Mouse (Mus musculus) midbrain, embryonic 12.5 days (tissue): ENCODE measurements at regions not wholly inside any gene's neighbourhood (a gene's known extent, or its start where the extent isn't known, plus 50 kb on each side); places are given as distances from the start of the nearest gene placed in this dataset.

ENCODE experiments used
- ATAC-seq: fragments of 200-750 bp; cut with Nextera tagmentation; 2 replicates; pipeline ENCODE4 v1.8.0; 2017; ENCODE audit warnings: low read depth, moderate TSS enrichment, moderate library complexity; ENCODE audit not compliant: low FRiP score
- H3K27ac ChIP-seq: fragments of 300-500 bp; sonication (generic); replicated peaks from 2 replicates; pipeline ENCODE4 v1.5.1; 2016; ENCODE audit warnings: mild to moderate bottlenecking
- H3K27me3 ChIP-seq: fragments of 300-500 bp; sonication (generic); 2 replicates; pipeline ENCODE4 v1.6.1; 2016; ENCODE audit warnings: mild to moderate bottlenecking
- H3K36me3 ChIP-seq: fragments of 300-500 bp; sonication (generic); 2 replicates; pipeline ENCODE4 v1.6.1; 2016
- H3K4me1 ChIP-seq: fragments of 300-500 bp; sonication (generic); 2 replicates; pipeline ENCODE4 v1.6.1; 2016
- H3K4me2 ChIP-seq: fragments of 300-500 bp; sonication (generic); replicated peaks from 2 replicates; pipeline ENCODE4 v1.6.1; 2016; ENCODE audit warnings: mild to moderate bottlenecking, moderate library complexity
- H3K4me3 ChIP-seq: fragments of 300-500 bp; sonication (generic); 2 replicates; pipeline ENCODE4 v1.5.1; 2016; ENCODE audit warnings: mild to moderate bottlenecking
- H3K9ac ChIP-seq: fragments of 300-500 bp; sonication (generic); replicated peaks from 2 replicates; pipeline ENCODE4 v1.6.1; 2016; ENCODE audit warnings: mild to moderate bottlenecking, moderate library complexity
- H3K9me3 ChIP-seq: fragments of 300-500 bp; sonication (generic); 2 replicates; pipeline ENCODE4 v1.6.1; 2016; ENCODE audit warnings: mild to moderate bottlenecking
- WGBS: fragments of 180-500 bp; shearing (Covaris S2); methylation state at CpG from one replicate; pipeline ENCODE4 v1.1.7; 2016; 5-methylcytosine and 5-hydroxymethylcytosine counted together

DNA sequence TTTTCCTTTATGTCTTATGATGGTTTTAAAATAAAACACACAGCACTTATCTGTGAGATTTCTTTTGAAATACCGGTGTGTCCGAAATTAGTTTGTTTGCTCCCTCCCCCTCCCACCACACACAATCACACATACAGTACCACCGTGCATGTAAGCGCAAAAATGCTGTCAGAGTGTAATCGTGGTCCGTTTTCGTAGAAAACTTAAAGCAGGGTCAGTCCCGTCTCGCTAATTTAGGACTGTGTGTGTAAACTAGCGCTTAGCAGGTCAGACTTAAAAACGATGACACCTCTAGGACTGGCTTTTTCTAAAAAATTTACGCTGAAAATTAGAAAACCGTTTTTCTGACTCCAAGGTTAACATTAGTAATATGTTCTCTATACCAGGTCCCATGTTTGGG, 263.5 kb downstream of the Zfp704 start:
- WGBS: under 1% methylated on average over 13 of the region's 13 CpGs
- H3K4me1 ChIP-seq: peaks cover 29% of the 10 kb centered on the region
- ATAC-seq: no peak; the same call in 1 of the 2 replicates
- H3K27ac ChIP-seq: no peak overlapping the region
- H3K4me3 ChIP-seq: peak overlapping the region; percentile 53
- peaks cover 31% of the 10 kb centered on the region for H3K27me3 ChIP-seq
- no peaks in the 10 kb centered on the region for H3K9me3 ChIP-seq
- H3K36me3 ChIP-seq: no peaks in the 10 kb centered on the region
- peak overlapping the region; percentile 94 for H3K4me2 ChIP-seq
- peak overlapping the region; percentile 62; the same call in 1 of the 2 replicates for H3K9ac ChIP-seq

DNA sequence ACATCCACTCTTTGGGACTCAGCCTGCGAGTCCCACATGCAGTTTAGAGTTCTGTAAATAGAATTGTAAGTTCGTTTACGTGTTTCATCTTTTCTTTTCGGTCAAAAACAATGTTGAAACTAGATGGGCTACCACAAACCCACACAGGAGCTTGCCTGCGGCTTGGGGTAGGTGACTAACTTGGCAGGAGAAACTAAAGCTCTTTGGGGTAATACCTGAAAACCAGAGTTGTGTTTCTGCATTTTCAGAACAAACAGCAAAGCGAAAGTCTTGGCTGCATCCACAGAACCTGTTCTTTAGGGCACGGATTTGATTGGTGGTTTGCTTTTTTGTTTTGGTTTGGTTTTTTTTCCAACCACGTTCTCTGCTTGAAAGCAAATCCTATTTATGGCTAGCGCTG, 264.0 kb downstream of the Zfp704 start:
- peaks cover 31% of the 10 kb centered on the region for H3K27me3 ChIP-seq
- ATAC-seq: no peak
- no peaks in the 10 kb centered on the region for H3K9me3 ChIP-seq
- peak overlapping the region; percentile 94; the same call in 1 of the 2 replicates for H3K4me2 ChIP-seq
- H3K27ac ChIP-seq: no peak overlapping the region
- WGBS: 12% methylated on average over 9 of the region's 9 CpGs
- peaks cover 33% of the 10 kb centered on the region for H3K4me1 ChIP-seq
- no peaks in the 10 kb centered on the region for H3K36me3 ChIP-seq
- no peak overlapping the region for H3K9ac ChIP-seq
- H3K4me3 ChIP-seq: peak overlapping the region; percentile 10; the same call in 1 of the 2 replicates

DNA sequence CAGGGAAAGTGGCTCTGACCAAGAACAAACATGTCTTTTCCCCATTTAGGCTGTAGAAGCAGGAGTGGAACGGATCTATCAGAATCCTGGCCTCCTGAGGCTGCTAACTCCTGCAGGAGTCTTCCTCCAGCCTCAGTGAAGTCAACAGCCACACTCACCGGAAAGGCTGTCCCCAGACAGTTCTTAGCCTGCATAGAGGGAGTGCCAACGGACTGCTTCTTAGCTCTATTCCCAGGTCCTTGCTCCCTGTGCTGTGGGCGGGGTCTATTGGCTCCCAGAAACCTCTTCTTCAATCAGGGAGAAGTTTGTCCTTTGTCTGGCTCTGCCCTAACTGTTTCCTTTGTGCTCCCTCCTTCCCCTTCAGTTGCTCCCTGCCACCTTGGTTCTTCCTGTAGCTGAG, 266.3 kb downstream of the Zfp704 start:
- no peaks in the 10 kb centered on the region for H3K36me3 ChIP-seq
- no peaks in the 10 kb centered on the region for H3K9me3 ChIP-seq
- ATAC-seq: no peak
- H3K4me1 ChIP-seq: peaks cover 37% of the 10 kb centered on the region
- 3% methylated on average over 4 of the region's 4 CpGs for WGBS
- no peak overlapping the region for H3K9ac ChIP-seq
- no peak overlapping the region for H3K4me3 ChIP-seq
- H3K4me2 ChIP-seq: no peak overlapping the region
- H3K27ac ChIP-seq: no peak overlapping the region
- peaks cover 28% of the 10 kb centered on the region for H3K27me3 ChIP-seq

DNA sequence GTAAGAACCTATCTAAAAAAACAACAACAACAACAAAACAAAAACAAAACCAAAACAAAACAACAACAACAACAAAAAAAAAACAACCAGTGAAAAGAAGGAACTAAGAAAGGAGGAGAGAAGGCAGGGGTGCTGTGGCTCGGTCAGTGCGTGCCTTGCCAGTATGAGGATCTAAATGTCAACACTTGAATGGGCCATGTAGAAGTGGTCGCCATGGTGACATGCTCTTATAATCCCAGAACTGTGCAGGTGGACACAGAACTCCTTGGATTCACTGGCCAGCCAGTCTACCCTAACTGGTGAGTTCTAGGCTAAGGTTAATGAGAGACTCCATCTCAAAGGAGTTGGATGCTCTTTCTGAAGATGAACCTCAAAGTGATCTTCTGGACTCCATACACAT, 267.7 kb downstream of the Zfp704 start:
- no peak overlapping the region for H3K27ac ChIP-seq
- no peaks in the 10 kb centered on the region for H3K9me3 ChIP-seq
- ATAC-seq: no peak
- H3K9ac ChIP-seq: no peak overlapping the region
- H3K27me3 ChIP-seq: peaks cover 23% of the 10 kb centered on the region
- no peaks in the 10 kb centered on the region for H3K36me3 ChIP-seq
- WGBS: 84% methylated on average over 3 of the region's 3 CpGs
- H3K4me1 ChIP-seq: peaks cover 29% of the 10 kb centered on the region
- H3K4me2 ChIP-seq: no peak overlapping the region
- no peak overlapping the region for H3K4me3 ChIP-seq

DNA sequence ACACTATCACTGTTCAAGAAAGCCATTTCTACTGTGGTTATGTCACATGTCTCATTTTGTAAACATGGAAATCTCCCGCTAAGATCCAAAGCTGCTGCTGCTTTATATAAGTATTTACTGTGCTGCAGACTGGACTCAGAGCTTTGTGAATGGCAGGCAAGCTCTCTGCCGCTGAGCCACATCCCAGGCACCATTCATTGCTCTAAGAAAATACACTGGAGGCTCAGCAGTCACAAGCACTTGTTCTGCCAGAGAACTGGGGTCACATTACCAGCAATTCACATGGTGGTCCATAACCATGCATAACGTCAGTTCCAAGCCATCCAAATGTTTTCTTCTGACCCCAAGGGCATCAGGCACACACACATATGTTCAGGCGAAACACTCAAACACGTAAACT, 268.2 kb downstream of the Zfp704 start:
- no peak overlapping the region for H3K4me3 ChIP-seq
- ATAC-seq: no peak
- peaks cover 29% of the 10 kb centered on the region for H3K4me1 ChIP-seq
- 46% methylated on average over 5 of the region's 5 CpGs for WGBS
- no peaks in the 10 kb centered on the region for H3K36me3 ChIP-seq
- no peak overlapping the region for H3K9ac ChIP-seq
- no peak overlapping the region for H3K27ac ChIP-seq
- peaks cover 23% of the 10 kb centered on the region for H3K27me3 ChIP-seq
- no peaks in the 10 kb centered on the region for H3K9me3 ChIP-seq
- no peak overlapping the region for H3K4me2 ChIP-seq

DNA sequence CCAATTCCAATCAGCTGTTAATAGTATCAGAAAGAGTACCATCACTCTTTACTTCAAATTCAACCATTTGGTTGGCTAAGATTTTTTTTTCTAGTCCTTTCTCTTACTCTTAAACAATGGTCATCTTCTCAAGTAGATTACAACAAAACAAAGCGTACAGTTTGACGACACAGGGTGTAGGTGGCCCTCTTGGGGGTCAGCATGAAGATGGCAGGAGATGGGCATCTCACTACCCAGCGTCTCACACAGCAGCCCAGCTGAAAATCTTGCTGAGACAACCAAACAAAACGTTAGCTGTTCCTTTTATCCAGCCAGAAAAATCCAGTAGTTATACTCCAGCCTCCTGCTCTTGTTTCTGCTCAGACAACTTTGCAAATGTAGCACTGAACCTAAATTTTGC, 268.6 kb downstream of the Zfp704 start:
- H3K27ac ChIP-seq: no peak overlapping the region
- H3K27me3 ChIP-seq: peaks cover 23% of the 10 kb centered on the region
- 20% methylated on average over 4 of the region's 4 CpGs for WGBS

DNA sequence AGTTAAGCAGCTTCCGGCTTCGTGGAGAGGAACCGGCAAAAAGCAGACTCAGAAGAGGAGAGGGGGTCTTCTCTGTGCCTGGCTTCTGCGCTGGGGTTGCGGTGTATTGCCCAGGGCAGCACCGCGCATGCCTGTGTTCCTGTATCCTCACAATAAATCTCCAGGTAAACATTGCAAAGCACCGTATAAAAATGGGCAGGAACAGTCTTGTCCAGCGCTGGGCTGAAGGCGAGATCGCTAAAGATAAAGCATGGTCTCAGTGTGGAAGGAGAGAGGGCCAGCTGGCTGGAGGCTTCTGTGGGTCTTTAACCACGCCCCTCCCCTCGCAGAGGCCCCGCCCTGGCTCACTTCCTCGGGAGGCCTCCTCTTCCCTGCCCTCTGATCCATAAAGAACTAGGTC, 269.1 kb downstream of the Zfp704 start:
- no peaks in the 10 kb centered on the region for H3K9me3 ChIP-seq
- peak overlapping the region; percentile 28; the same call in 1 of the 2 replicates for H3K9ac ChIP-seq
- no peak overlapping the region for H3K27ac ChIP-seq
- H3K4me1 ChIP-seq: peaks cover 20% of the 10 kb centered on the region
- WGBS: 2% methylated on average over 15 of the region's 15 CpGs
- peak; percentile 84 for ATAC-seq
- peaks cover 22% of the 10 kb centered on the region for H3K27me3 ChIP-seq
- H3K36me3 ChIP-seq: no peaks in the 10 kb centered on the region
- peak overlapping the region; percentile 64 for H3K4me2 ChIP-seq
- peak overlapping the region; percentile 36 for H3K4me3 ChIP-seq

More for the DNA sequence above, 268.6 kb downstream of the Zfp704 start:
- Histone ChIP-seq H3K36me3 (no peaks in the 10 kb centered on the region), H3K9me3 (no peaks in the 10 kb centered on the region), H3K4me3 (no peak overlapping the region), H3K4me2 (peak overlapping the region; percentile 64), H3K9ac (no peak overlapping the region), H3K4me1 (peaks cover 25% of the 10 kb centered on the region)
- peak; percentile 12; the same call in 1 of the 2 replicates for ATAC-seq

DNA sequence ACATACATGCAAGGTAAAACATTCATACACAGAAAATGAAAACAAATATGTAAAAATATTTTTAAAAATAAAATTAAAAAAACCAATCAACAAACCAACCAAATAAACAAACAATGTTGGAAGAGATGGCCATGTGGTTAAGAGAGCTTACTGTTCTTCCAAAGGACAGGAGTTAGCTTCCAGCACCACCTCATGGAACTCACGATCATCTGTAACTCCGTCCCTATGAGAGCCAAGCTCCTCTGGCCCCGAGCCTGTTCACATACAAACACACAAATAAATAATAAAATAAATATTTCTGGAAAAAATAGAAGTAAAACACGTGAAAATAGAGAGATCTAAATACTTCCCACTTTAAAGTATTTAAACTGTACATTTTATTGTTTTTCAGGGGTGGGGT, 269.5 kb downstream of the Zfp704 start:
- 33% methylated on average over 4 of the region's 4 CpGs for WGBS
- Histone ChIP-seq H3K9me3 (no peaks in the 10 kb centered on the region), H3K36me3 (no peaks in the 10 kb centered on the region), H3K4me1 (peaks cover 21% of the 10 kb centered on the region), H3K4me2 (peak overlapping the region; percentile 64), H3K27ac (no peak overlapping the region), H3K9ac (no peak overlapping the region), H3K4me3 (peak overlapping the region; percentile 36), H3K27me3 (peaks cover 22% of the 10 kb centered on the region)
- ATAC-seq: no peak

DNA sequence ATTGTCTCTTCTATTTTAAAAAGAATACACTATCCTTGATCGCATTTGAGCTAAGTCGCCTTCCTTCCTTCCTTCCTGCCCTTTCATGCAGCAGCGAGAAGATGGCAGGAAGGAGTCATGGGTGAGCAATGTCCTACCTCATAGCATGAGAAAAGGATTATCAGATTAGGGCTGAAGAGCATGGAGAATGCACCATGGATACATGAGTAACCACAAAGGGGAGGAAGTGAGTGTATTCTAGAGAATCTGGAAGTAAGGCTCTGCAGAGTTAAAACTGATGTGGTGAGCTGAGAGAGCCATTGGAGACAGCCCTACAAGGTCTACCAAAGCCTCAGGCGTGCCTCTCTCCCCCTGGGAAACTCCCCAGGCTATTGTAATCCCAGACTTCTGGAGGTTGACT, 270.2 kb downstream of the Zfp704 start:
- Histone ChIP-seq H3K4me1 (peaks cover 27% of the 10 kb centered on the region), H3K27ac (no peak overlapping the region), H3K4me2 (no peak overlapping the region), H3K4me3 (no peak overlapping the region), H3K9me3 (no peaks in the 10 kb centered on the region), H3K27me3 (peaks cover 19% of the 10 kb centered on the region), H3K36me3 (no peaks in the 10 kb centered on the region), H3K9ac (no peak overlapping the region)
- ATAC-seq: no peak
- 55% methylated on average over 4 of the region's 4 CpGs for WGBS

DNA sequence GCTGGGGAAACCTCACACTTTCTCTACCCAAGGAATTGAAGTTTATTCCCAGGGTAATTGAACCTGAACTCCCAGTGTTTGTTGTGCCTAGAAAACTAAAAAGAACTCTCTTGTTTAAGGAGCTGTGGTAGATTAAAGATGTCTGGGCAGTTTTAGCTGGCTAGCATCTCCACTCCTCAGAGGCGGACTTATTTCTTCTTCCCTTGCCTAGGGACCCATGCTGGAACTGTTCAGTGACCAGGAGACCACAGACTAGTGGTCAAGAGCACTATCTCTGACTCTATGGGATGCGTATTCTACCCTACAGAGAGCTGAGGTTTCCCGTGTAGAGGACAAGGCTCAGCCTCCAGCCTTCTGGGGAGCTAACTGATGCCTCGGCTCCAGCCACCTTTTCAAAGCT, 274.3 kb downstream of the Zfp704 start:
- H3K36me3 ChIP-seq: no peaks in the 10 kb centered on the region
- H3K27ac ChIP-seq: no peak overlapping the region
- WGBS: 27% methylated on average over 4 of the region's 4 CpGs
- no peak overlapping the region for H3K9ac ChIP-seq
- H3K4me1 ChIP-seq: peaks cover 16% of the 10 kb centered on the region
- H3K9me3 ChIP-seq: no peaks in the 10 kb centered on the region
- no peak for ATAC-seq
- peaks cover 12% of the 10 kb centered on the region; the same call in 1 of the 2 replicates for H3K27me3 ChIP-seq
- H3K4me3 ChIP-seq: no peak overlapping the region
- no peak overlapping the region for H3K4me2 ChIP-seq
